Mouse (Mus musculus) MEL (cell line): ENCODE measurements around the gene Colca2.

ENCODE experiments used
- CTCF ChIP-seq, 3 experiments: IDR thresholded peaks in 2 of 3; conservative IDR thresholded peaks in 1 of 3; 2 replicates each; pipeline ENCODE4 v1.5.1; 2011 to 2012; ENCODE audit warnings: low read length in 3 of 3, low read depth in 2 of 3, mild to moderate bottlenecking in 2 of 3, improper control_type of control experiment in 1 of 3, inconsistent platforms in 1 of 3, mixed read lengths in 1 of 3, moderate library complexity in 1 of 3; ENCODE audit not compliant: control insufficient read depth in 1 of 3, insufficient read depth in 1 of 3, poor library complexity in 1 of 3, severe bottlenecking in 1 of 3
- ELF1 ChIP-seq: IDR thresholded peaks from 2 replicates; pipeline ENCODE4 v1.6.1; 2014; ENCODE audit warnings: low read depth, mild to moderate bottlenecking, inconsistent platforms, low read length, improper control_type of control experiment, moderate library complexity
- MAX ChIP-seq: IDR thresholded peaks from 2 replicates; pipeline ENCODE4 v1.6.1; 2011; ENCODE audit warnings: low read length, improper control_type of control experiment
- RAD21 ChIP-seq: IDR thresholded peaks from 2 replicates; pipeline ENCODE4 v1.6.1; 2011; ENCODE audit warnings: mild to moderate bottlenecking, low read depth, low read length, improper control_type of control experiment
- TCF12 ChIP-seq: IDR thresholded peaks from 2 replicates; pipeline ENCODE4 v1.6.1; 2014; ENCODE audit warnings: low read depth, mild to moderate bottlenecking, inconsistent platforms, low read length, improper control_type of control experiment, moderate library complexity
- USF1 ChIP-seq: IDR thresholded peaks from 2 replicates; pipeline ENCODE4 v1.6.1; 2014; ENCODE audit warnings: low read depth, mild to moderate bottlenecking, inconsistent platforms, low read length, improper control_type of control experiment, moderate library complexity
- USF2 ChIP-seq, 2 experiments: IDR thresholded peaks; 2 replicates each; pipeline ENCODE4 v1.6.1; 2011 to 2012; ENCODE audit warnings: improper control_type of control experiment in 2 of 2, low read length in 2 of 2, borderline replicate concordance in 1 of 2, inconsistent platforms in 1 of 2, low read depth in 1 of 2, mild to moderate bottlenecking in 1 of 2; ENCODE audit not compliant: insufficient read depth in 1 of 2
- ZC3H11A ChIP-seq: IDR thresholded peaks from 2 replicates; pipeline ENCODE4 v1.6.1; 2012; ENCODE audit warnings: low read depth, mild to moderate bottlenecking, inconsistent platforms, low read length, improper control_type of control experiment

DNA sequence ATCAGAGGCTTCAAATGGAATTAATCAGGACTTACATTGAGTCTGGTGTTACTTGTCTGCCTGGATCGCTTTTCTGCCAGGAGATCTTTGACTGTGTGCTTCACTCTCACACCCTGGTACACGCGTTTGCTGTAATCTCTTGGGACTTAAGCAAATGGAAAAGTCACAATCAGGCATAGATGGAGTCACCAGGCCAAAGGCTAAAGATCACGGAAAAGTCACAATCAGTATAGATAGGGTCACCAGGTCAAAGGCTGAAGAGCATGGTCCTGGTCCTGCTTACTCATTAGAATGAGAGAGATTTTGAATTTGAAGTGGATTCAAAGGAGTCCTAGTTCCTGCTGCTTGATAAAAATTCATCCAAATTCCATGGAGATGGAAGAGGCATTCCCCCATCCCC lies 39.9 kb upstream of the Colca2 start:
- TF ChIP-seq RAD21 (no peak), TCF12 (no peak), USF2 (IDR thresholded peaks at IDR 0.05; ENCODE audit: borderline replicate concordance in 1 of 2, insufficient read depth in 1 of 2, low read depth in 1 of 2, low read length in 2 of 2) (no peak), CTCF (IDR thresholded peaks at IDR 0.05 in 2 of 3, conservative IDR thresholded peaks at IDR 0.05 in 1 of 3; ENCODE audit: control insufficient read depth in 1 of 3, insufficient read depth in 1 of 3, low read depth in 2 of 3, low read length in 3 of 3, poor library complexity in 1 of 3, severe bottlenecking in 1 of 3) (no peak), MAX (no peak), ZC3H11A (no peak), ELF1 (no peak), USF1 (no peak)
